Mouse (Mus musculus): ENCODE results near the gene Lyrm1.

DNA sequence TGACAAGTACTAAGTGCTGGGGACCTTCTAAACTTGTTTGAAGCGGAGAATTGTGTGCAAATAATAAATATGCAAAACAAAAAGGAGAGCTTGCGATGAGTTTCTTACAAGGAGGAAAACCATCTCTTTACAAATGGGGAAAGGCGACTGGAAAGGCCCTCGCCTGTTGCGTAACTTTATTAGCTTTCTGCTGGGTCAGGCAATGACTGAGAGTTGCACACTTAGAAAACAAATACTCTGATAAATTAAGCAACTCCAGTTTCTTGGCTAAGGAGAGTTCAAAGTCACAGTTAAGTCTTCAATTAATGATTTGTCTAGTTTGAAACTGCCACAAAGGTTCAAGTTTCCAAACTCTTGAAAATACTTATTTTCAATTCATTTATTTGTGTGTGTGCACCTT lies 15.3 kb upstream of the Lyrm1 start:
- no peak for TF ChIP-seq NRF1 (IDR thresholded peaks at IDR 0.05; ENCODE audit: low read depth, low read length)
- TF ChIP-seq PAX5 (IDR thresholded peaks at IDR 0.05; ENCODE audit: low read length): no peak
- no peak for TF ChIP-seq MAZ (IDR thresholded peaks at IDR 0.05; ENCODE audit: low read depth, low read length)
- no peak for TF ChIP-seq CTCF (conservative IDR thresholded peaks at IDR 0.05 in 1 of 2, IDR thresholded peaks at IDR 0.05 in 1 of 2; ENCODE audit: low read depth in 2 of 2, low read length in 2 of 2)
- no peak for TF ChIP-seq EP300 (IDR thresholded peaks at IDR 0.05; ENCODE audit: low read length)
- no peak for TF ChIP-seq POLR2A (IDR thresholded peaks at IDR 0.05; ENCODE audit: low read depth, low read length)

Data from CH12.LX (cell line).